ENCODE assay signal across 7 mouse cellular contexts in genomic region chr11:58938322-58939087, GRCm38 (mm10). TPM values are rescaled to one million over a fixed set of nuclear protein-coding genes. Genes with fewer than 3 reads are reported as not detected.
A peak's percentile ranks its signal among the peaks of the same experiment; 100 is the strongest.
DNase-seq lines count a peak whose midpoint lies in the region; ATAC-seq lines count a peak whose summit lies in the region.

TSS of gene Rnf187 (minus strand) at chr11:58938916.

- ATAC-seq in embryonic facial prominence, embryonic 12.5 days (ENCODE audit: insufficient number of reproducible peaks, insufficient read depth, low FRiP score, low TSS enrichment): peak; percentile 97
- ATAC-seq in limb, embryonic 13.5 days (ENCODE audit: low FRiP score, low read depth): peak; percentile 98
- peak; percentile 98 for ATAC-seq in midbrain, embryonic 16.5 days

- H3K36me3 ChIP-seq in embryonic facial prominence, embryonic 12.5 days: peaks cover 30% of the 10 kb centered on the region
- peaks cover 33% of the 10 kb centered on the region for H3K36me3 ChIP-seq in limb, embryonic 13.5 days
- peaks cover 12% of the 10 kb centered on the region for H3K36me3 ChIP-seq in midbrain, embryonic 16.5 days (ENCODE audit: control insufficient read depth, insufficient read depth, low read length)

- H3K27me3 ChIP-seq in embryonic facial prominence, embryonic 12.5 days: no peaks in the 10 kb centered on the region
- peaks cover 3% of the 10 kb centered on the region for H3K27me3 ChIP-seq in limb, embryonic 13.5 days
- H3K27me3 ChIP-seq in midbrain, embryonic 16.5 days (ENCODE audit: control insufficient read depth, insufficient read depth, low read depth, low read length): no peaks in the 10 kb centered on the region

- peak within 1 kb of the TSS; percentile 92 for H3K4me2 ChIP-seq in embryonic facial prominence, embryonic 12.5 days (replicated peaks)
- peak within 1 kb of the TSS; percentile 95 for H3K4me2 ChIP-seq in limb, embryonic 13.5 days (replicated peaks)
- peak within 1 kb of the TSS; percentile 86 for H3K4me2 ChIP-seq in midbrain, embryonic 16.5 days (ENCODE audit: low read length)

- H3K4me1 ChIP-seq in embryonic facial prominence, embryonic 12.5 days: peaks cover 13% of the 10 kb centered on the region
- H3K4me1 ChIP-seq in limb, embryonic 13.5 days: peaks cover 20% of the 10 kb centered on the region
- peaks cover 22% of the 10 kb centered on the region for H3K4me1 ChIP-seq in midbrain, embryonic 16.5 days (ENCODE audit: control insufficient read depth, insufficient read depth, low read length)

- H3K27ac ChIP-seq in embryonic facial prominence, embryonic 12.5 days: peak within 1 kb of the TSS; percentile 90
- peak within 1 kb of the TSS; percentile 90 for H3K27ac ChIP-seq in limb, embryonic 13.5 days
- H3K27ac ChIP-seq in midbrain, embryonic 16.5 days (ENCODE audit: low read length): peak within 1 kb of the TSS; percentile 94

- peak; percentile 92 for DNase-seq in adrenal gland, postnatal 25 days
- DNase-seq in heart, adult 18-20 months: peak; percentile 94
- DNase-seq in kidney, adult 8-10 months: peak; percentile 91 to 93
- DNase-seq in spleen, postnatal 10 days (ENCODE audit: low spot score in 2 of 2): peak; percentile 88 to 93

- under 1% methylated on average over 86 of the region's 95 CpGs for WGBS in embryonic facial prominence, embryonic 12.5 days
- WGBS in limb, embryonic 13.5 days: under 1% methylated on average over 95 of the region's 95 CpGs
- under 1% methylated on average over 77 of the region's 95 CpGs for WGBS in midbrain, embryonic 16.5 days

- no peaks in the 10 kb centered on the region for H3K9me3 ChIP-seq in embryonic facial prominence, embryonic 12.5 days
- no peaks in the 10 kb centered on the region for H3K9me3 ChIP-seq in limb, embryonic 13.5 days
- H3K9me3 ChIP-seq in midbrain, embryonic 16.5 days (replicated peaks; ENCODE audit: control insufficient read depth, low read length, poor library complexity, severe bottlenecking): no peaks in the 10 kb centered on the region

- peak within 1 kb of the TSS; percentile 95 for H3K4me3 ChIP-seq in embryonic facial prominence, embryonic 12.5 days
- H3K4me3 ChIP-seq in limb, embryonic 13.5 days: peak within 1 kb of the TSS; percentile 92
- peak within 1 kb of the TSS; percentile 81 for H3K4me3 ChIP-seq in midbrain, embryonic 16.5 days (ENCODE audit: low read depth, low read length)

- peak within 1 kb of the TSS; percentile 99 for H3K9ac ChIP-seq in embryonic facial prominence, embryonic 12.5 days
- H3K9ac ChIP-seq in limb, embryonic 13.5 days: peak within 1 kb of the TSS; percentile 97
- peak within 1 kb of the TSS; percentile 99 for H3K9ac ChIP-seq in midbrain, embryonic 16.5 days (ENCODE audit: low read depth, low read length)

RNA-seq across cellular contexts. Expression of gene Rnf187, which starts in this region (rescaled TPM):
- total RNA-seq in adrenal gland, postnatal 25 days (2021): 154 and 161 TPM in 2 replicates
- 366 and 374 TPM in 2 replicates for polyA plus RNA-seq in embryonic facial prominence, embryonic 12.5 days (2016; fragmentation: Nextera tagmentation; extraction: Ambion mirVana)
- total RNA-seq in heart, adult 18-20 months (2021): 100 to 1,000 TPM; 165 to 170 TPM
- polyA plus RNA-seq in limb, embryonic 13.5 days (2015; fragmentation: Nextera tagmentation; extraction: Ambion mirVana): 245 and 261 TPM in 2 replicates
- 550 and 556 TPM in 2 replicates for polyA plus RNA-seq in midbrain, embryonic 16.5 days (2015; fragmentation: Nextera tagmentation; extraction: Ambion mirVana)

Comparison
In these comparisons a context has a peak if more than half of its experiments do, and no peak if none do; other contexts are left out.
1. Peak in every context shown above with its lines: DNase-seq, ATAC-seq, H3K4me3 ChIP-seq and H3K27ac ChIP-seq.